Mouse (Mus musculus) cerebellum, postnatal 25 days (tissue): ENCODE measurements at regions not wholly inside any gene's neighbourhood (a gene's known extent, or its start where the extent isn't known, plus 50 kb on each side); places are given as distances from the start of the nearest gene placed in this dataset.

ENCODE experiments used
- DNase-seq, 2 experiments: peaks; one replicate each; pipeline ENCODE4 v3.0.0; 2021; ENCODE audit warnings: mixed read lengths in 2 of 2

DNA sequence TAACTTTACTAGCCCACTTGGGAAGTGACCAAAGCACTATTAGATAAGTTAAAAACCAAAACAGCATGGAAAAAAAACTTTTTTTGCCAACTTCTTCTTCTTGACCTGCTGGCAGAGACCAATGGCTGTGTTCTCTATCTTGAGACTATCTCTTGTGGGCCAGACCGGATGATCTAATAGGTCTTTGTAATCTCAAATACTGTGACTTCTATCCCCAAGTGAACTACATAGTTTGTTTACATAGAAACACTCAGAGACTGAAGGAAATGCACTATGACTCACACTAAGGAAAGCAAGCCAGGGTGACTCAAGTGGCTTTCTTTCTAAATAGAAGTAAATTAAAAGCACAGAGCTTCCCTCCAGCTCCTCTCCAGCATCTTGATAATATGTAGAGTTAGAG is 384.3 kb upstream of the Ubash3b start:
- DNase-seq, result no peak

DNA sequence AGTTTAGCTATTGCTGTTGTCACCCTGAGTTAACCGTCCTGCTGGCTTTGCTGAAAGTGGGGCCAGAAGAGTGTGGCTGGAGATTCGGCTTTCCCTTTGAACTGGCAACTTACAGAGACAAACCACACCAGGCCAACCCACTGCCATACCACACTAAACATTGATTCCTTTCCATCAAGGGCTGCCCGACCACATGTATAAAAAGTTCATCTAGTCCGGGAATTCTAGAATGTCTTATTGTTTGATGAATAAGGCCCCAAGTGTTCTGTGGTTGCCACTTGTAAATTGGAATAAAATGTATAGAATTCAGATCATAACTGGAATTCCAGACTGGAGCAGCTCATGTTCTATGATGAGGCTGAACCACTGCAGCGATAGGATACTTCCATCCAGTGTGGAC is 381.0 kb upstream of the Ubash3b start:
- no peak for DNase-seq

DNA sequence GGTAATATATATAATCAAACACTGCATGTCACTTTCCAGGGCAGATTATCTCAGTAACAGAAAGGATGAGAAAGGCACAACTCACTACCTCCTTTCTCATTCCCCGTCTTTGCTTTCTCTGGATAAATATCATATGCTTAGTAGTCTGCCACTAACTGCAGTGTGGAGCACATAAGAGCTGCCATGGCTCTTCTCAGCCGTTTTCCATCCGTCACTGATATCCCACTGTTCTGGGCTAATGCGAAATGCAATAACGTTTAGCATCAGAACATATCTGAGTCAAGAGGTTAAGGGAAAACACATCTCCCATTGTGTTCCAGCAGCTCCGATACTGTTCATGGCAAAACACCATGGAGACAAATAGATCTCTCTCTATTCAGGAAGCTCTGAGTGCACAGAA is 379.8 kb upstream of the Ubash3b start:
- no peak for DNase-seq

DNA sequence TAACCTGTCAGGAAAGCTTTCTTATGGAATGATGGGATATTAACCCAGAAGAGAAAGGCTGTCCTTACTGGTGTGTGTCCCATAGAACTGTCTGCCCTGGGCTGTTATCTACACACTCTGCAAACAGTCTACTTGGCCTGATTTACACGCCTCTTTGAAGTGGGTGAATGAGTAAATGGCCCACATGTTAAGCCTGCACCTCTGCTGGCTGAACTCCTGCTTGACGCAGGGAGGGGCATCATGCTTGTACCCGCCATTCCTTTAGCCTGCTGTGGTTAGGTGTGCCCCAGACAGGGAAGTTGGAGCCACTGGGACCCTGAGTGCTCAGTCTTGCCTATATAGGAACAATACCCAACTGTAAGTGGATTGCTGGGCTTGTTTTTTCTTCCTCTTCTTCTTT is 371.3 kb upstream of the Ubash3b start:
- DNase-seq, result no peak

- no peak for DNase-seq
Measured at GRCm38 (mm10) chr9:41532290-41532689, 370.8 kb upstream of the Ubash3b start.

GRCm38 (mm10) chr9:41531596-41531995 is 370.1 kb upstream of the Ubash3b start:
- DNase-seq, result no peak

GRCm38 (mm10) chr9:41526126-41526525 is 364.6 kb upstream of the Ubash3b start:
- DNase-seq, result no peak

DNA sequence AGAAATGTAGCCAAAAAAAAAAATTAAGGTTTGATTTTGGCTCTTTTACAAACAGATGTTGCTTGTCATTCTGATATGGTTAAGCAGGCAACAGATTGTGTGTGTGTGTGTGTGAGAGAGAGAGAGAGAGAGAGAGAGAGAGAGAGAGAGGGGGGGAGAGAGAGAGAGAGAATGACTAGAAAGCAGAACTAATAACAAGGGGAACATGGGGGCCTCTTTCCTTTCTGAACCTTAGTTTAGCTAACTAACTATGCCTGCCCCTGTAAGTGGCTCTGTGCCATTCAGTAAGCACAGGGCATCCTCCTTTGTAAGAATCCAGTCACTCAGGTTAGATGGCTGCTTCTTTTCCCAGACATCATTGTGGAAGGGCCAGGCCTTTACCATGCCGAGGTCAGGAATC is 364.0 kb upstream of the Ubash3b start:
- DNase-seq, result no peak

- DNase-seq, result no peak
Measured at GRCm38 (mm10) chr9:41524591-41524990, 363.1 kb upstream of the Ubash3b start.

DNA sequence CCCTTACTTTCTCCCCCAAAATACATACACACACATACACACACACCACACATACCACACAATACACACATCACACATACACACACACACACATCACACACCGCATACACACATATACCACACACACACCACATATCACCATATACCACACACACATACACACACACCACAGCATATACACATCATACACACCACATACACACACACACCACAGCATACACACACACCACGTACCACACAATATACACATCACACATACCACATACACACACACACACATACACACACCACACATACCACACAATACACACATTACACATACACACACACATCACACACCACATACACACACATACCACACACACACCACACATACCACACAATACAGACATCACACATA is 362.5 kb upstream of the Ubash3b start:
- DNase-seq, result no peak

DNA sequence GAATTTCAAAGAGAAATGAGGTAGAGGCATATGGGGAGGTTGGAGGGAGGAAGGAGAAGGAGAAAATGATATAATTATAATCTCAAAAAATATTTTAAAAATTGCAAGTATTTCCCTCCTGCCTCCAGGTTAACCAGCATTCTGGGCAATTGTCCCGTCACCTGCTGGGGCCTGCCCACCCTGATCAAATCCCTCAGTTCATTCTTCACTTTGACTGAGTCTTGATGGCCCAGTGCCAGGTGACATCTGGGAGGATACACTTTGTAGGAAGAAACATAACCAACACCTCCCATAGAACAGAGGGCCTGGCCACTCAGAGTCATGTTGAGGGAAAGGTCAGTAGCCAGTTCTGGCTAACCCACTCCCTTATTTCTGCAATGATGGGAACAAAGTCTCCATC is 360.8 kb upstream of the Ubash3b start:
- peak in 1 of 2 experiments; percentile 14 for DNase-seq

GRCm38 (mm10) chr9:41517787-41518186 is 356.3 kb upstream of the Ubash3b start:
- no peak for DNase-seq

- DNase-seq, result no peak
Measured at GRCm38 (mm10) chr9:41517053-41517696, 355.7 kb upstream of the Ubash3b start.

- DNase-seq, result no peak
Measured at GRCm38 (mm10) chr9:41515192-41515591, 353.7 kb upstream of the Ubash3b start.

DNA sequence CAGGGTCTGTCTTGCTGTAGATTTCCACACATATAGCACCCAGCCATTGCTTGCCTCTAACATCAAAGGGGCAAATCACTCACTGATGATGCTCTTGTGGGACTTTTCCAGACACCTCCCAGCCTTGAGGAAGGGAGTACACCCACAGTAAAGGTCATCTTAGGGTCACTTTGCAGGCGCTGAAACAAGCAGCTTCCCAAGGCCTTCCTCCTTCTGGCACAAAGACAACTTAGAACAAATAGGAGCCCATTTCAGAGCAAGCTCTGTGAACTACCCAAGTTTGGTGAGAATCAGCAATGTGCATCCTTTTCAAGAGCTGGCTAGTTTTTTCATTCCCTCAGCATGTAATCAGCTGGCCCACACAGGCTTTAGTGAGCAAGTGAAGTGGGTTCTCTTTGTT is 352.2 kb upstream of the Ubash3b start:
- no peak for DNase-seq

GRCm38 (mm10) chr9:41509597-41509996 is 348.1 kb upstream of the Ubash3b start:
- DNase-seq, result no peak

- DNase-seq, result no peak
Measured at GRCm38 (mm10) chr9:41508746-41509145, 347.2 kb upstream of the Ubash3b start.

DNA sequence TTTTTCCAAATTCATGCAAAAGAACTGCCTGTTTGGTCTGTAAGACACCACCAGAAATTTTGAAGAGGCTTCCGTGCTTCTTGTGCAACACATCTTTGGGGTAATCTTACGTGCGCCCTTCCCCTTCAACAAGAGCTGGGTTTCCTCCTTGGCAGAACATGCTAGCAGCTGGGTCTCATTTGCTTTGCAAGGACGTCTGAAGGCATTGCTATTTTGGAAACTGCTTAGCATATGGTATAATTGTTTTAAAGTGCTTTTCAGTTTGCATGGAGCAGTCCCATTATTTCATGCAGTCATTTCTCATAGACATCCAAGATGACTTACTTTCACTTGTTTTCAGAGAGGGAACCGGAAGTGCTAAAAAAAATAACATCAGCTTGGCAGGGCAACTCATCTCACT is 336.8 kb upstream of the Ubash3b start:
- DNase-seq, result no peak

DNA sequence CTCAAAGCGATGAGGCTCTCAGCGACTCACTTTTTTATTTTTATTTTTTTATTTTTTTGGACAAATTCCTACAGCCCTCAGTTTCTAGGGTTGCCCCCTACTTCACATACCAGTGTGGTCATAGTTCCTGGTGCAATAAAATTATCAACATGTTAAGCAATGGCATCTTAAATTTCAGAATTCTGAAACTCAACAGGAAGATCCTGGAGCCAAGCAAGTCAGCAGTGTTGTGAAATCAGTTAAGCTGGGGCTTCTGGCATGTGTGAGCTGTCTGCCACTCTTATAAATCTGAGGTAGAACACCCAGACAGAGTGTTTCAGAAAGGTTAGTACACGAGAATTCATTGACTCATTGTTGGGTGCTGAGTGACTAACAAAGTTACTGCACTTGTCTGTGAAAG is 328.6 kb upstream of the Ubash3b start:
- DNase-seq, result no peak

DNA sequence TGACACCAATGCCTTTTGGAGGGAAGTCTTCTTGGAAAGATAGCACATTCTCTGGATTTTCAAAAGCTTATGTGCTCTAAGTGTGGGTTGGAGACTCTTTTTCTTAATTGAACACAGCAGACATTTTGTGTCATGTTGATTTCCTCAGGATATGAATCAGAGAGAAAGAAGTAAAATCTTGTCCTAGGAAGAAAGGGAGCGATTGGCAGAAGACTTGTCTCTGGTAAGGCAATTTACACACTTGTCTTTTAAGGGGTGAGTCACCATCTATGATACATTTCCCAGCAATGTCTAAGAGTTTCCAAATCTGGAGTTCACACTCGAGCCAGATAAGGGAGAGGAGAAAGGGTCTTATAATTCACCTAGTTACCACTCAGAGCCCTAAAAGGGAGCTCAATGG is 326.5 kb upstream of the Ubash3b start:
- DNase-seq, result no peak

GRCm38 (mm10) chr9:41483218-41483617 is 321.7 kb upstream of the Ubash3b start:
- no peak for DNase-seq

- no peak for DNase-seq
Measured at GRCm38 (mm10) chr9:41481611-41482266, 320.2 kb upstream of the Ubash3b start.

DNA sequence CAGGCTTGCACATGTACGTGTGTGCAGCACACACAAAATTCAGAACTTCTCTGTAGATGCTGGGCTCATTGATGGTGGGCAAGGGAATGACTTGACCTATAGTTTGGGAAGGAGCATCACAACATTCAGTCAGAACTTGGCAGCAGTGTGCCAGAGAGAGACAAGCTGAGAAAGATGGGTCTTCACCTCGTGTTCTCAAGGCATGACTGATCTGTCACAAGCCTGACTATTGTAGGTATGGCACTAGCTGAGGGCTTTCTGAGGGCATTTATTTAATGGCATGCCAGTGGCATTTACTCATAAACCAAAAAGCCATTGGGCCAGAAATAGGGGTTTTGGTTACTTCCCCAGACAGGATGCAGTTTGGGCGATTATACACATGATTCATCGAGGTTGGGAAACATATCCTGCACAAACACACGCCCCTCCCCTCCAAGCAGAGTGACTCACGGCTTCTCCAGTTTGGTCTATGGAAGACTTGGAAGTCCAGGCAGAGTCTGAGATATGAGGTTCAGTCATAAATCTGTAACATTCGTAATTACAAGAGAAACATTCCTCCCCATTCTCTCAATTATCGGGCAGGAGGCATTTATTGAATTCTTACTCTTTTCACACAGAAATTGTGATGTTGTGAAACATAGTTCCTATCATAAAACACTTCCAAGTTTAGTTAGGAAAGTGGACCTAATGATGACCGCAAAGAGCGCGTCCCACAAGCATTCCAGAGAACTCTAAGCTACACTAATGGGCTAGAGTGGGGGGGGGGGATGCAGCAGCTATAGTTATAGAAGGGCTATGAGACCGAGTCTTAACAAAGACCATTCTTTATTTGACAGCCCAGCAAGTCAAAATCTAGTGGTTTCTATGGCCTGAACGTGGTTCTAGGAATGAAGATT is 318.6 kb upstream of the Ubash3b start:
- DNase-seq, result no peak

DNA sequence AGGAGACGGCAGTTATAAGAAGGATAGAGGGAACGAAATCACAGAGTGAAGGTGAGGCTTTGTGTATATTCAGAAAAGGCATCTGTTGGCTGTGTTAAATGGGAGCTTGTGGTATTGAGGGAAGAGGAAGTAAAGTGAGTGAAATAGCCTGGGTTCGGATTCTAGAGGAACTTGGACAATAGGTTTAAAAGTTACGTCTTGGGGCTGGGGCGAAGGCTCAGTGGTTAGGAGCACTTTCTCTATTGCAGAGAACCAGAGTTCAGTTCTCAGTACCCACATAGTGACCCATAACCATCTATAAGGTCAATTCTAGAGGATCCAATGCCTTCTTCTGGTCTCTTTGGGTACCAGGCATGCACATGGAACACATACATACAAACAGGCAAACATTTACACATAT is 317.6 kb upstream of the Ubash3b start:
- DNase-seq, result no peak
